Mouse (Mus musculus) C2C12 (cell line): Measurements from ENCODE around the gene Nav2.

Experiments
- CEBPB ChIP-seq: IDR thresholded peaks from one replicate; pipeline ENCODE4 v1.6.1; 2011; ENCODE audit warnings: low read depth, mild to moderate bottlenecking, control low read depth, moderate library complexity
- CTCF ChIP-seq: IDR thresholded peaks from one replicate; pipeline ENCODE4 v1.5.1; 2011; ENCODE audit not compliant: control insufficient read depth, insufficient read depth, insufficient read length
- MAX ChIP-seq: IDR thresholded peaks from one replicate; pipeline ENCODE4 v1.6.1; 2011; ENCODE audit warnings: mild to moderate bottlenecking, control low read depth
- MYOG ChIP-seq: IDR thresholded peaks from one replicate; pipeline ENCODE4 v1.6.1; 2011; ENCODE audit not compliant: control insufficient read depth, insufficient read length; ENCODE audit errors: extremely low read depth
- USF1 ChIP-seq: IDR thresholded peaks from one replicate; pipeline ENCODE4 v1.6.1; 2011; ENCODE audit warnings: low read depth, mild to moderate bottlenecking, control low read depth, moderate library complexity

GRCm38 (mm10) chr7:49132851-49133351 lies 224.4 kb downstream of the Nav2 start:
- TF ChIP-seq CTCF (peak; percentile 79), MAX (no peak), MYOG (no peak), CEBPB (no peak), USF1 (no peak)
